Mouse (Mus musculus): ENCODE measurements around the gene Prss27. TPM values are rescaled to one million over a fixed set of nuclear protein-coding genes. Genes with fewer than 3 reads are reported as not detected.

Gene Prss27
- 0.19 TPM in 1 of 2 replicates, not detected in the other for polyA plus RNA-seq (2014; fragmentation: Nextera tagmentation; extraction: Ambion mirVana)

- ATAC-seq (ENCODE audit: low FRiP score) (no peak), DNase-seq (ENCODE audit: low spot score) (no peak)
- Histone ChIP-seq H3K4me2 (replicated peaks; ENCODE audit: low read depth, low read length) (no peak within 1 kb of the TSS), H3K4me1 (replicated peaks; ENCODE audit: control insufficient read depth, insufficient read depth, low read length) (no peaks in the 10 kb centered on the region), H3K36me3 (ENCODE audit: control insufficient read depth, insufficient read depth, low read length) (no peaks in the 10 kb centered on the region), H3K27ac (ENCODE audit: low read depth, low read length) (no peak within 1 kb of the TSS), H3K9me3 (ENCODE audit: control insufficient read depth, low read length) (no peaks in the 10 kb centered on the region), H3K4me3 (ENCODE audit: low read depth, low read length) (no peak within 1 kb of the TSS), H3K9ac (ENCODE audit: low read depth, low read length) (no peak within 1 kb of the TSS), H3K27me3 (ENCODE audit: control insufficient read depth, insufficient read depth, low read length) (no peaks in the 10 kb centered on the region)
- WGBS, result 80% methylated on average over 4 of the region's 4 CpGs
These were observed at the start of gene Prss27 for GRCm38 (mm10) chr17:24037844-24038243. Prss27 (plus strand) TSS chr17:24038144.

- Histone ChIP-seq H3K36me3 (ENCODE audit: control insufficient read depth, insufficient read depth, low read length) (no peaks in the 10 kb centered on the region), H3K9ac (ENCODE audit: low read depth, low read length) (no peak overlapping the region), H3K4me3 (ENCODE audit: low read depth, low read length) (no peak overlapping the region), H3K4me1 (replicated peaks; ENCODE audit: control insufficient read depth, insufficient read depth, low read length) (no peaks in the 10 kb centered on the region), H3K4me2 (replicated peaks; ENCODE audit: low read depth, low read length) (no peak overlapping the region), H3K9me3 (ENCODE audit: control insufficient read depth, low read length) (no peaks in the 10 kb centered on the region), H3K27ac (ENCODE audit: low read depth, low read length) (no peak overlapping the region), H3K27me3 (ENCODE audit: control insufficient read depth, insufficient read depth, low read length) (no peaks in the 10 kb centered on the region; the same call in 1 of the 2 replicates)
- no peak for DNase-seq (ENCODE audit: low spot score)
- 60% methylated on average over 2 of the region's 2 CpGs for WGBS
- no peak for ATAC-seq (ENCODE audit: low FRiP score)
These were observed 48.1 kb upstream of the Prss27 start for GRCm38 (mm10) chr17:23989802-23990201.

GRCm38 (mm10) chr17:23992789-23993553 lies 45.0 kb upstream of the Prss27 start:
- Histone ChIP-seq H3K4me3 (ENCODE audit: low read depth, low read length) (no peak overlapping the region), H3K27ac (ENCODE audit: low read depth, low read length) (no peak overlapping the region)

GRCm38 (mm10) chr17:23993559-23994428 lies 44.1 kb upstream of the Prss27 start:
- 10% methylated on average over 31 of the region's 31 CpGs for WGBS
- ATAC-seq (ENCODE audit: low FRiP score) (peak; percentile 85), DNase-seq (ENCODE audit: low spot score) (peak; percentile 97)
- no peaks in the 10 kb centered on the region for H3K9me3 ChIP-seq (ENCODE audit: control insufficient read depth, low read length)
- no peak overlapping the region for H3K4me3 ChIP-seq (ENCODE audit: low read depth, low read length)
- no peaks in the 10 kb centered on the region for H3K4me1 ChIP-seq (replicated peaks; ENCODE audit: control insufficient read depth, insufficient read depth, low read length)
- peak overlapping the region; percentile 25; the same call in 1 of the 2 replicates for H3K9ac ChIP-seq (ENCODE audit: low read depth, low read length)
- H3K27me3 ChIP-seq (ENCODE audit: control insufficient read depth, insufficient read depth, low read length), result no peaks in the 10 kb centered on the region; the same call in 1 of the 2 replicates
- H3K36me3 ChIP-seq (ENCODE audit: control insufficient read depth, insufficient read depth, low read length), result no peaks in the 10 kb centered on the region
- H3K4me2 ChIP-seq (replicated peaks; ENCODE audit: low read depth, low read length), result peak overlapping the region; percentile 36
- no peak overlapping the region for H3K27ac ChIP-seq (ENCODE audit: low read depth, low read length)

More at GRCm38 (mm10) chr17:23992789-23993553, 45.0 kb upstream of the Prss27 start:
- Histone ChIP-seq H3K9me3 (ENCODE audit: control insufficient read depth, low read length) (no peaks in the 10 kb centered on the region), H3K27me3 (ENCODE audit: control insufficient read depth, insufficient read depth, low read length) (no peaks in the 10 kb centered on the region; the same call in 1 of the 2 replicates), H3K9ac (ENCODE audit: low read depth, low read length) (no peak overlapping the region), H3K4me2 (replicated peaks; ENCODE audit: low read depth, low read length) (0 out of 2 replicates have a peak overlapping the region, but pooled peaks have one; percentile 36), H3K4me1 (replicated peaks; ENCODE audit: control insufficient read depth, insufficient read depth, low read length) (no peaks in the 10 kb centered on the region), H3K36me3 (ENCODE audit: control insufficient read depth, insufficient read depth, low read length) (no peaks in the 10 kb centered on the region)
- no peak for DNase-seq (ENCODE audit: low spot score)
- 76% methylated on average over 9 of the region's 9 CpGs for WGBS
- ATAC-seq (ENCODE audit: low FRiP score), result peak; percentile 74

- Histone ChIP-seq H3K9me3 (ENCODE audit: control insufficient read depth, low read length) (no peaks in the 10 kb centered on the region), H3K4me3 (ENCODE audit: low read depth, low read length) (no peak overlapping the region), H3K9ac (ENCODE audit: low read depth, low read length) (no peak overlapping the region), H3K4me2 (replicated peaks; ENCODE audit: low read depth, low read length) (no peak overlapping the region), H3K36me3 (ENCODE audit: control insufficient read depth, insufficient read depth, low read length) (no peaks in the 10 kb centered on the region), H3K27ac (ENCODE audit: low read depth, low read length) (no peak overlapping the region), H3K27me3 (ENCODE audit: control insufficient read depth, insufficient read depth, low read length) (no peaks in the 10 kb centered on the region; the same call in 1 of the 2 replicates), H3K4me1 (replicated peaks; ENCODE audit: control insufficient read depth, insufficient read depth, low read length) (no peaks in the 10 kb centered on the region)
- DNase-seq (ENCODE audit: low spot score), result no peak
- ATAC-seq (ENCODE audit: low FRiP score), result no peak
- 70% methylated on average over 7 of the region's 7 CpGs for WGBS
These were observed 43.3 kb upstream of the Prss27 start for GRCm38 (mm10) chr17:23994667-23995066.

- Histone ChIP-seq H3K4me1 (replicated peaks; ENCODE audit: control insufficient read depth, insufficient read depth, low read length) (no peaks in the 10 kb centered on the region), H3K9me3 (ENCODE audit: control insufficient read depth, low read length) (no peaks in the 10 kb centered on the region), H3K36me3 (ENCODE audit: control insufficient read depth, insufficient read depth, low read length) (no peaks in the 10 kb centered on the region), H3K27ac (ENCODE audit: low read depth, low read length) (no peak overlapping the region), H3K27me3 (ENCODE audit: control insufficient read depth, insufficient read depth, low read length) (no peaks in the 10 kb centered on the region; the same call in 1 of the 2 replicates), H3K4me2 (replicated peaks; ENCODE audit: low read depth, low read length) (no peak overlapping the region), H3K4me3 (ENCODE audit: low read depth, low read length) (no peak overlapping the region), H3K9ac (ENCODE audit: low read depth, low read length) (no peak overlapping the region)
- WGBS, result 41% methylated on average over 1 of the region's 1 CpGs
- no peak for ATAC-seq (ENCODE audit: low FRiP score)
- DNase-seq (ENCODE audit: low spot score), result no peak
These were observed 42.5 kb upstream of the Prss27 start for GRCm38 (mm10) chr17:23995421-23995820.

GRCm38 (mm10) chr17:23997901-23998300 lies 40.0 kb upstream of the Prss27 start, which contains the start of gene Prss22:
Prss22 (minus strand) TSS chr17:23998100.
- WGBS, result 56% methylated on average over 2 of the region's 2 CpGs
- Histone ChIP-seq H3K27ac (ENCODE audit: low read depth, low read length) (no peak within 1 kb of the TSS), H3K4me2 (replicated peaks; ENCODE audit: low read depth, low read length) (no peak within 1 kb of the TSS), H3K4me1 (replicated peaks; ENCODE audit: control insufficient read depth, insufficient read depth, low read length) (no peaks in the 10 kb centered on the region), H3K4me3 (ENCODE audit: low read depth, low read length) (no peak within 1 kb of the TSS), H3K9ac (ENCODE audit: low read depth, low read length) (no peak within 1 kb of the TSS), H3K9me3 (ENCODE audit: control insufficient read depth, low read length) (no peaks in the 10 kb centered on the region), H3K36me3 (ENCODE audit: control insufficient read depth, insufficient read depth, low read length) (no peaks in the 10 kb centered on the region), H3K27me3 (ENCODE audit: control insufficient read depth, insufficient read depth, low read length) (no peaks in the 10 kb centered on the region; the same call in 1 of the 2 replicates)
- DNase-seq (ENCODE audit: low spot score), result no peak
- ATAC-seq (ENCODE audit: low FRiP score), result no peak

GRCm38 (mm10) chr17:23998383-23998782 lies 39.6 kb upstream of the Prss27 start:
- Histone ChIP-seq H3K27me3 (ENCODE audit: control insufficient read depth, insufficient read depth, low read length) (no peaks in the 10 kb centered on the region; the same call in 1 of the 2 replicates), H3K4me1 (replicated peaks; ENCODE audit: control insufficient read depth, insufficient read depth, low read length) (no peaks in the 10 kb centered on the region), H3K27ac (ENCODE audit: low read depth, low read length) (no peak overlapping the region), H3K9me3 (ENCODE audit: control insufficient read depth, low read length) (no peaks in the 10 kb centered on the region), H3K36me3 (ENCODE audit: control insufficient read depth, insufficient read depth, low read length) (no peaks in the 10 kb centered on the region), H3K9ac (ENCODE audit: low read depth, low read length) (no peak overlapping the region), H3K4me3 (ENCODE audit: low read depth, low read length) (no peak overlapping the region), H3K4me2 (replicated peaks; ENCODE audit: low read depth, low read length) (no peak overlapping the region)
- ATAC-seq (ENCODE audit: low FRiP score) (no peak), DNase-seq (ENCODE audit: low spot score) (no peak)
- 76% methylated on average over 6 of the region's 6 CpGs for WGBS
